Mouse (Mus musculus) thymus, adult 18-20 months (tissue): ENCODE results near the gene Midn.
A peak's percentile ranks its signal among the peaks of the same experiment; 100 is the strongest.

ENCODE experiments used
- DNase-seq, 2 experiments: peaks; one replicate each; pipeline ENCODE4 v3.0.0; 2022; ENCODE audit warnings: mixed read lengths in 2 of 2

Gene Midn

DNA sequence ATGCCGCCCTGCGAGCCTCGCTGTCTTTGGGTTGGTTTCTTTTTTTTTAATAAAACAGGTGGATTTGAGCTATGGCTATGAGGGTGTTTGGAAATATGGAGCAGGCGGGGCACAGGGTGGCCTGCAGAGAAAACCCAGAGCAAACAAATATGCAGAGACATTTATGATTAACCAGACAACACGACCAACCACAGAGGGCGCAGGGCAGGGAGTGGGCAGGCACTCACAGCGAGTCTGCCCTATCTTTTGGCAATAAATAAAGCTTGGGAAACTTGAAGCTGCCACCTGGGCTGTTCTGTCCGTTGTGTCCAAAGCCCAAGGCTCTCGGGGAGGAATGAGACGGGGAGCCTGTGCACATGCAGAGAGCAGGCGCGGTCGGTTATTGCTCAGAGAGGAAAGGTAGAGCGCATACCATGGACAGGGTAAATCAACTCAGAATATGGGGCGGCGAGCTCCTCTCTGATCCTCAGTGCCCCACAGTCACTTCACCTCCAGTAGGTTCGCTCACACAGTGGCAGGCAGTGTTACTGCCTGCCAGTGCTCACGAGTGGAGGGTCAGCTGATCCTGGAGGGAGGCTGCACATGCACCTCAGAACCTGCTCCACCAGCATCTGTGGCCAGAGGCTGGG is 17.6 kb upstream of the Midn start:
- DNase-seq: no peak

DNA sequence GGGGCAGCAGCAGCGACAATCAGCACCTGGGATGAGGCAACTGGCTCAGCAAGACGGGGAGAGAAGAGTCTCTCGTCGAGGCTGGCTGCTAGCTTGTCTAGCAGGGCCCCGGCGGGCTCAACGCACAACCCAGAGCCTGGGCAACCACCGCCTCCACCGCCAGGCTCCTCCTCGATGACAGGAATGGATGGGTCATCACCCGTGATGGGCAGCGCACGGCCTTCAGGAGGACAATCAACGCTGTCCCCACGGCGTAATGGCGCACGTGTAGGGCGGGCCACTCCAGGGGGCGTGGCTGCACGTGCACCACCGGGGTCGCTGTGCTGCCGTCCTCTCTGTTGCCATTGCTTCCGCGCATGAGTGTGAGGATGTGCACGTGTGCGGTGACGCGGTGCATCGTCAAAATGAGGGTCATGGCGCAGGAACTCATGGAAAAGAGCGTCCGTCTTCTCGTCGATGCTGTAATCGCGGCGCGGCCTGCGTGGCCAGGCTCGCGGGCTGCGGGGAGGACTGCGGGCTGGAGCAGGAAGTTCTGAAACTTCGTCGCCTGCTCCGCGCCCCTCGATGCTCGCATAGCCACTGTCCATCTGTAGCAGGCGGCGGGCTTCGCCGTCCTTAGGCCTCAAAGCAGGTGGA is 16.6 kb upstream of the Midn start:
- DNase-seq: peak in 1 of 2 experiments; percentile 7

GRCm38 (mm10) chr10:80131952-80132350 is 16.1 kb upstream of the Midn start:
- no peak for DNase-seq

- DNase-seq: peak in 1 of 2 experiments; percentile 29
These were observed 14.7 kb upstream of the Midn start for GRCm38 (mm10) chr10:80133226-80133849.

DNA sequence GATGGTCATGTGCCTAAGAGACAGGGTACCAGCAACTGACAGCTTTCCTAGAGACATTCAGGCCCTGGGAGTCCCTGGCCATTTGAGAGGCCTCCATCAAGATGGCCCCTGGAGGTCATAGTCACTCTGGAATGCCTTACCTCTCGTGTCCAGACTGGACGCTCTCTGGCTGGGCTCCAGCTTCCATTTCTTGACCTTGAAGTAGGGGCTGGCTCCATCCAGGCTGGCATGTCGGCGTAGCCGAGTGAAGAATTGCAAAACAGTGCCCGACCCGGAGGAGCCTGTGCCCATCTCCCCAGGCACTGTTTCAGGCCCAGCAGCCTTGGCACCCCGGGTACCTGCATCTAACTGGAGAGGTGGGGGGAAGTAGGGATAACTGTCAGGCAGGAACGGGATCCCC is 13.7 kb upstream of the Midn start:
- DNase-seq: peak in 1 of 2 experiments; percentile 8

DNA sequence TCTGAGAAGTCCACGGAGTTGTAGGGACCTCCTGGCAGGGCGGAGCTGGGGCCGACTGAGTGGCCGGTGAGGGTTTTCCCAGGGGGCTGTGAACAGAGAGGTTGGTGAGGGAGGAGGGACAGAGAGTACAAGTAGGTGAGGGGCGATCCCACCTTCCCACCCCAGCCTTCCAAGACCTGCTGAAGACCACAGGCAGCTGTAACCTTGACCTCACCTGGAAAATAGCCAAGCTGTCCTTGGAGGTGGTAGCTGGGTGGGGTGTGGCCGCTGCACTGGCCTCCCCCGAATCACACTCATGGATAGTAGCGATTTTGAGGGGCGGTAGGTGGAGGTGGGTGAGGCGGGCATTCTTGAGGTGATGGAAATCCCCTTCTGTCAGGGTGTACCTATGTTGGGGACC is 12.9 kb upstream of the Midn start:
- peak in 1 of 2 experiments; percentile 5 for DNase-seq

- no peak for DNase-seq
These were observed 12.4 kb upstream of the Midn start for GRCm38 (mm10) chr10:80135641-80136040.

DNA sequence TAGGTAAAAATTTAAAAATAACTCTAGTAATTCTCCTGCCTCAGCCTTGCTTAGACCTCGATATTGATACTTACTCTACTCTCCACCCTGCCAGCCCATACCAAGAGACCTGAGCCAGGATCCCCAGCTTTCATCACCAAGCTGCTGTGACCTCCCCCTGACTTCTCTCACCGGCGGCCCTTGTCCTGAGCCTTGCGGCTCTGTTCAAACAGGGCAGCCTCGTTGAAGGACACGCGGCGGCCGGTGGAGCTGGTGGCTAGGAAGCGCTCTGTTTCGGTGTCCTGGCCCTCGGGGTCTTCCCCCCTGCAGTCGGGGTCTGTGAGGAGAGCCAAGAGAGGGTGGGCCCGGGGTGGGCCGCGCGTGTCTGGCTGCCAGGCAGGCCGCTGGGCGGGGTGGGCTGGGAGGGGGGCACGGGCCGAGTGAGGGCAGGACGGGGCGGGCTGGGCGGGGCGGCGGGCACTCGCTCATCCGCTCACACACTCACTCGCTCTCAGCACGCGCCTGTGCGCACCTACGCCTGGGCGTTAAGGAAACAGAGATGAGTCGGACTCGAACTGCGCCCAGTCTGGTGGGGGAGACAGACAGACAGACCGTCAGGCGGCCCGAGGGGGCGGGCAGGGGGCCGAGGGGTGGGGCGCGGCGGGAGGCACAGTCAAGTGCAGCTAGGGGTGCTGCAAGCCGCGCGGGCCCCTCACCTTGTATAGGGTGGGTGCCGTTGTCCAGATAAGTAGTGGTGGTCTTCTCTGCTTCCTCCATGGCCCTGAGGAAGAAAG is 11.7 kb upstream of the Midn start:
- DNase-seq: peak in 1 of 2 experiments; percentile 11

- peak in 1 of 2 experiments; percentile 14 for DNase-seq
These were observed 11.0 kb upstream of the Midn start for GRCm38 (mm10) chr10:80136952-80137625.

GRCm38 (mm10) chr10:80137626-80138552 is 10.2 kb upstream of the Midn start:
- peak in 1 of 2 experiments; percentile 17 for DNase-seq

DNA sequence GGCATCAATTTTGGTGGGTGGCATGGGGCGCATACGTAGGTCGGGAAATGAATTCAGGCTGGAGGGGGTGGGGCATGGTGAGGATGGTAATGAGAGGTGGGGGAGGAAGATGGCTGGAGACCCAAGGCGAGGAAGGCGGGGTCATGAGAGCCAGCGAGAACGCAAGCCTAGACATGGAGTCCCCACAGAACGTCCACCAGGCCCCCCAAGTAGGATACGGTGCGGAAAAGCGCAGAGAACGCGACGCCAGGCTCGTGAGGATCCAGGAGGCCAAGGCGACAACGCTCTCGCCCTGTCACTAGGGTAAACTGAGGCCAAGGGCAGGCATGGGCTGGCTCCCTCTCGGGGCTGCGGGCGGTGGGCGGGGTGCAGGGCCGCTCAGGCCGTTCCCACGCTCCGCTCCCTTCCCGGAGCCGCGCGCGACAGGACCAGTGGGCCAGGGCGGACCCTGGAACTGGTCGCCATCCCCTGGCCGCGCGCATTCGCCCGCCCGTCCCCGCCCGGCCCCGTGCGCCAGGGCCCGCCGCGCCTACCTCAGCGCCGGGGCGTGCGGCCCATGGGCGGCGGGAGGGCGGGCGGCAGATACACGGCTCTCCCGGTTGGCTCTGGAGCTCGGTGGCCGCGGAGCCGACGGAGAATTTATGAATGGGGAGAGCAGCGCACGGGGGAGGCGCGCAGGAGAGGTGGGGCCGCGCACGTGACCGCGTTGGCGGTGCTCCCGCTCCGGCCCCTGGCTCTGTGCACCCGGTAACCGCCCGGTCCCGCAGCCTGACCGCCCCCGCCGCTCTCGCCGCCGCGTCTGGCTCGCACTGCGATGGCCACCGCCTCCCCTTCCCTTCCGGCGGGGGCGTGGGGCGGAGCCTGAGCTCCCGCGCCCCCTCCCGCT is 9.3 kb upstream of the Midn start, which contains the start of gene Atp5d:
Gene Atp5d (plus strand): TSS at position 80 of the 886 bp plus-strand sequence.
- DNase-seq: peak in 1 of 2 experiments; percentile 31

- peak in 1 of 2 experiments; percentile 46 for DNase-seq
These were observed 8.7 kb upstream of the Midn start for GRCm38 (mm10) chr10:80139439-80139775.

DNA sequence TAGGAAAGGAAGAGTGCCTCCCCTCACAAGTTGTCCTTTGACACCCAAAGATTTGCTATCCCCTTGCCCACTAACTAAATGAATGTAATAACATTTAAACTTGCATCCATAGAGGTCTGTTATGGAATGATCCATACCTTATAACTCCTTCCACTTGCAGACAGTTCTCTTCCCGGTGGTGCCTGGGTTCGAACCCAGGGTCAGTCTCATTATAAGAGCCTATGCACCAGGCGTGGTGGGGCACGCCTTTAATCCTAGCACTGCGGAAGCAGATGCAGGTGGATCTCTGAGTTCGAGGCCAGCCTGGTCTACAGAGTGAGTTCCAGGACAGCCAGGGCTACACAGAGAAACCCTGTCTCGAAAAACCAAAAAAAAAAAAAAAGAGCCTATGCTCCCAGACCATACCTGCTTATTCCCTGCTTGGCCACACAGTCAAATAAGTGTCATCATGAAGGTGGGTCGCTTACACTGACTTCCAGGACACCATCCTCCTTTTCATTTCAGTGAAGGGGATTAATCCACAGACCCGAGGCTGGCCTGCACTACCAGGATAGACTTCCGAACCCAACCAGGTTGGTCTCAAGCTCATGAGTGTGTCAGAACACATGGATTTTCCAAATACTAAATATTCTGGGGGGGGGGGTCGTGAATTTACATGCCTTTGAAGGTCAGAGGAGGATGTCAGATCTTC is 8.0 kb upstream of the Midn start:
- peak in 1 of 2 experiments; percentile 6 for DNase-seq

GRCm38 (mm10) chr10:80140666-80141035 is 7.4 kb upstream of the Midn start, which contains the start of gene Cbarp:
Cbarp (minus strand) TSS chr10:80140835.
- DNase-seq: no peak

- DNase-seq: peak; percentile 95 to 96
These were observed 6.8 kb upstream of the Midn start for GRCm38 (mm10) chr10:80141243-80141642.

DNA sequence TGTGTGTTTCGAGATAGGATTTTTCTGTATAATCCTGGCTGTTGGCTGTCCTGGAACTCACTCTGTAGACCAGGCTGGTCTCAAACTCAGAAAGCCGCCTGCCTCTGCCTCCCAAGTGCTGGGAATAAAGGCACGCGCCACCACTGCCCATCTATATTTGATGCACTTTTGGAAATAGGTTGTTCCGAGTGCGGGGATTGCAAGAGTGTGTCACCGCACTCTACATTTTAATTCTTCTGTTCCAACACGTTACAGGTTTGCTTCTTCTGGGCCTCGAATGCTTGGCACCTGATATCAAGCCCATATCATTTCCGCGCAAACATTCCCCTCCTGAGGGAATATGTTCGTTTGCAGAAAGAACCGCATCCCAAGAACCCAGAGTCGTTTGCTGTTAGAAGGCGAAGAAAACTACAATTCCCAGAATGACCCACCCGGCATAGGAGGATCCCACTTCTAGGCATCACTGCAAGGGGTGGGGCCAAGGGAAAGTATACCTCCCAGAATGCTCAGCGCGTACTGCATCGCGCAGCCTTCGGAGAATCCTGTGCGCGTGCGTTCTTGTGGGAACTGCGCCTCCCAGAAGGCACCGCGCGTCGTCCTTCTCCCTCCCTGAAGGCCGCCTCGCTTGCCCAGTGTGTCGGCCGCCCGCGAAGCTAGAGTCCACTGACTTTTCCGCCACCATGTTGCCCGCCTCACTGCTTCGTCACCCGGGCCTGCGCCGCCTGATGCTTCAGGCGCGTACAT is 6.1 kb upstream of the Midn start:
- peak; percentile 85 to 94 for DNase-seq

- DNase-seq: no peak
These were observed 5.5 kb upstream of the Midn start for GRCm38 (mm10) chr10:80142530-80142925.

DNA sequence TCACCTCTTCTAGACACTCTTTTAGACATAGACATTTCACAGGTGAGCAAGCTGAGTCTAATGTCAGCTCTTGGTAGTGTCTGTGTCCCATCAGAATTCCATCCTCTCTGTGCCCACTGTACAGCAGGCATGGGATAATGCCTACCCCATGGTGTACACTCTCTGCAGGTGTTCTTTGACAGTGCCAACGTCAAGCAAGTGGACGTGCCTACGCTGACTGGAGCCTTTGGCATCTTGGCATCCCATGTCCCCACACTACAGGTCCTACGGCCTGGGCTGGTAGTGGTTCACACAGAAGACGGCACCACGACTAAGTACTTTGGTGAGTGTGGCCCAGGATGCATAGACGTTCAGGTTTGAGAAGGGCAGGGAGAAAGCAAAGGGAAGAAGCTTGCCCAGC is 4.4 kb upstream of the Midn start:
- DNase-seq: no peak

DNA sequence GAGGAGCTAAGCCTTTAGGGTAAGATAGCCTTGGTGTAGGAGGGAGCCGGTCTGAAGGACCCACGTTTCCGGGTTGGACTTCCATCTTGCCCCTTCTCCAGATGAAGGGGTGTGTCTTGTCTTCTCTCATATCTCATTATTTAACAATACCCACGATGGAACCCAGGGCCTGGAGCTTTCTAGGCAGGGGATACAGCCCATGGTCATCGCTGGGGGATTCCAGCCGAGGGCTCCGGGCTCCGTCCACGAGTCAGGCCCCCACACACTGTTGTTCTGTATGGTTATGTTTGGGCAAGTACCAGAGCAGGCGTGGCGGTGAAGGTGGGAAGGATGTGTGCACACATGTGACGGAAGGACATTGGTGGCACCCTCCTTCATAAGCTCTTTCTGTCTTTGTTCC is 3.9 kb upstream of the Midn start:
- DNase-seq: no peak
